Mouse (Mus musculus): ENCODE data around the gene Dpp3.

DNA sequence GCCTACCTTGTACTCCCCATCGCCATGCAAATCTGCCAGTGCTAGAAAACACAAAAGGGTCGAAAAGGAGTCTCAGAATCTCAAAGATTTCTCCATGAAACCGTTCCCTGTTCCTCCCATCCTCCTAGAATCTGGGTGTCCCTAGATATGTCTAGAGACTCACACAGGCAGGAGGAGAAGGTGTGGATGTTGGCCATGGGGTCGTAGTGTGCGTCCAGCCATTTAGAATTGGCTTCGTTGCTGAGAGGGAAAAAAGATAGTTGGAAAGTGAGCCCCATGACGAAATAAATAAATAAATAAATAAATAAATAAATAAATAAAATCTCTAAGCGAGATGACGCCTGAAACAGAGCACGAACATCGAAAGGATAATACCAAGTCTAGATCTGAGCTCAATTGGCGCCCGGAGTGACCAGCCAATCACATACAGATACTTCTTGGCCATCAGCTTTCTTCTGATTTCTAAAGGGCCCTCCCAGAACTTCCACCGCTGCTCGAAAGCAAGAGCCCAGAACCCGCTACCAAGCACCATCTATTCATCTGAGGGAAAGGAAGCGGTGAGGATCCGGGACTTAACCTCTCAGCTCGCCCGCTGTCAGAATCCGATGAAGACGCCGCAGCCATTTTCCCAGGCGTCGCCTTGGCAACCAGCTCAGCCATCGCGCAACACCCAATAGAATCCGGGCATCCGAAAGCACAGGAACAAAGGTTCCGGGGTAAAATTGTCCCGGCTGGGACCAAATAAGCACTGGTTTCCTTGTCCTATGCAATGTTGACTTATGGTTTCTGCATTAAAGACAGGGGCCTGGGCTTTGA, 21.9 kb downstream of the Dpp3 start, which contains the start of gene Bbs1:
- TF ChIP-seq CTCF (IDR thresholded peaks at IDR 0.05; ENCODE audit: extremely low read depth, insufficient read length, insufficient replicate concordance, low read depth, low read length) (no peak; the same call in 1 of the 2 replicates), POLR2A (IDR thresholded peaks at IDR 0.05; ENCODE audit: low read depth, low read length) (no peak)

Data from small intestine, adult 2 months (tissue).